Mouse (Mus musculus) MEL (cell line): ENCODE data around the gene Mrpl38. TPM values are rescaled to one million over a fixed set of nuclear protein-coding genes. Genes with fewer than 3 reads are reported as not detected.

ENCODE experiments used
- MXI1 ChIP-seq: IDR thresholded peaks from 2 replicates; pipeline ENCODE4 v1.6.1; 2011; ENCODE audit warnings: mild to moderate bottlenecking, low read depth, low read length, improper control_type of control experiment
- SIN3A ChIP-seq: IDR thresholded peaks from 2 replicates; pipeline ENCODE4 v1.6.1; 2012; ENCODE audit warnings: low read length, improper control_type of control experiment, inconsistent platforms
- polyA plus RNA-seq, 2 experiments: library from polyadenylated mRNA; stranded (reverse) in 1 of 2; unstranded in 1 of 2; fragments of >175 nt in 1 of 2; fragments of >200 nt in 1 of 2; gene quantifications; 2 replicates each; pipeline versions ENCODE4 v1.2.1 to v1.2.4; 2012; ENCODE audit warnings: low replicate concordance in 2 of 2, low read depth in 1 of 2; ENCODE audit not compliant: insufficient read length in 2 of 2, insufficient read depth in 1 of 2, missing spikeins in 1 of 2
- total RNA-seq: library from RNA; depleted of rRNA; stranded (reverse); fragments of 300-350 nt; gene quantifications from 2 replicates; pipeline ENCODE4 v1.2.3, GENCODE M21; 2012; rRNA removed

The Mrpl38 gene
- total and polyA plus RNA-seq, 3 experiments, result 105 to 157 TPM; not detected in 1

DNA sequence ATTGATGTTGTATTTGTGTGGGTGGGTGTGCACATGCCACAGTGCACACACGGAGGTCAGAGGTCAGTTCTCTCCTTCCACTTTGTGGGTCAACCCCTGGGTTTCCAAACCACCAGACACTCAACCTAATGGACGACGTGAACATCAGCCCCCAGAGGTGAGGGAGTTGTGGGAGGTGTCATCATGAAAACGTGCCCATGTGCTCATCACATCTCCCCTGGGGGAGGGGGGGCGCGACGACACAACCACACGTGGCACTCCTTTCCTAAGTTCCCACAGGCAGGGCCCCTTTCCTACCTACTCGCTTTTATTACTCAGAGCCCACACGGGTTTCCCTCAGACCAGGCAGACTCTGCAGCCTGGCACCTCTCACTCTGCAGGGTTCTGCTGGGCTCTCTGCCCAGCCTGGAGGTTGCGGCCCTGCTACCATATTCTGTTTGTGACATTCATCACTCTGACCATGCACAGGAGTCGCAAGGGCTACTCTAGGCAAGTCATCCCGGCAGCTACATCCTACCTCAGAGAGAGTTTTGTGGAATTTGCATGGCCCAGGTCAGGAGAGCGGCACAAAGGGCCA lies 55.5 kb downstream of the Mrpl38 start (continued):
- TF ChIP-seq SIN3A, result no peak
- TF ChIP-seq MXI1, result no peak
- TF ChIP-seq, all 39 proteins: peak for 0

Other genes starting within 250 kb of the Mrpl38 start
- 24.9 and 41.0 TPM in 2 replicates for gene Smim5, start 238.9 kb downstream of the Mrpl38 start, total RNA-seq
- 10 to 100 TPM in 1 of 2 experiments, not detected in 1; 24.8 TPM for gene Smim5, start 238.9 kb downstream of the Mrpl38 start, polyA plus RNA-seq
- gene Smim6, start 226.9 kb downstream of the Mrpl38 start, total RNA-seq, result 1.2 and 1.3 TPM in 2 replicates
- gene Smim6, start 226.9 kb downstream of the Mrpl38 start, polyA plus RNA-seq, result 1 to 10 TPM in 1 of 2 experiments, not detected in 1; 3.8 TPM
- 51.6 and 69.2 TPM in 2 replicates for gene Sap30bp, start 205.6 kb downstream of the Mrpl38 start, total RNA-seq
- gene Sap30bp, start 205.6 kb downstream of the Mrpl38 start, polyA plus RNA-seq, result 10 to 100 TPM in 1 of 2 experiments, not detected in 1; 49.1 TPM
- gene Recql5, start 205.4 kb downstream of the Mrpl38 start, total RNA-seq, result 16.7 and 20.3 TPM in 2 replicates
- 10 to 100 TPM in 1 of 2 experiments, not detected in 1; 21.5 TPM for gene Recql5, start 205.4 kb downstream of the Mrpl38 start, polyA plus RNA-seq
- 0.39 and 0.69 TPM in 2 replicates for gene Itgb4, start 164.2 kb downstream of the Mrpl38 start, total RNA-seq
- gene Itgb4, start 164.2 kb downstream of the Mrpl38 start, polyA plus RNA-seq, result under 1 TPM in 1 of 2 experiments, not detected in 1; 0.85 TPM
- gene Galk1, start 126.1 kb downstream of the Mrpl38 start, total RNA-seq, result 253 and 322 TPM in 2 replicates
- gene Galk1, start 126.1 kb downstream of the Mrpl38 start, polyA plus RNA-seq, result 100 to 1,000 TPM in 1 of 2 experiments, not detected in 1; 326 TPM
- gene H3f3b, start 110.9 kb downstream of the Mrpl38 start, total RNA-seq, result 451 and 498 TPM in 2 replicates
- gene H3f3b, start 110.9 kb downstream of the Mrpl38 start, polyA plus RNA-seq, result 100 to 1,000 TPM in 1 of 2 experiments, 10 to 100 TPM in 1; 96.6 to 767 TPM
- gene Unk, start 108.5 kb downstream of the Mrpl38 start, total RNA-seq, result 21.7 and 24.0 TPM in 2 replicates
- gene Unk, start 108.5 kb downstream of the Mrpl38 start, polyA plus RNA-seq, result 10 to 100 TPM in 1 of 2 experiments, not detected in 1; 42.3 TPM
- gene Unc13d, start 60.9 kb downstream of the Mrpl38 start, total RNA-seq, result 146 and 176 TPM in 2 replicates
- gene Unc13d, start 60.9 kb downstream of the Mrpl38 start, polyA plus RNA-seq, result 100 to 1,000 TPM in 1 of 2 experiments, not detected in 1; 115 TPM
- 16.5 and 19.4 TPM in 2 replicates for gene Wbp2, start 51.9 kb downstream of the Mrpl38 start, total RNA-seq
- gene Wbp2, start 51.9 kb downstream of the Mrpl38 start, polyA plus RNA-seq, result 10 to 100 TPM in 1 of 2 experiments, not detected in 1; 75.8 TPM
- gene Trim47, start 11.7 kb downstream of the Mrpl38 start, total RNA-seq, result 3.6 and 6.7 TPM in 2 replicates
- gene Trim47, start 11.7 kb downstream of the Mrpl38 start, polyA plus RNA-seq, result 1 to 10 TPM in 1 of 2 experiments, not detected in 1; 5.6 TPM
- 8.2 and 8.8 TPM in 2 replicates for gene Trim65, start 7.7 kb downstream of the Mrpl38 start, total RNA-seq
- 10 to 100 TPM in 1 of 2 experiments, not detected in 1; 10.7 TPM for gene Trim65, start 7.7 kb downstream of the Mrpl38 start, polyA plus RNA-seq
- gene Fbf1, start 29.3 kb upstream of the Mrpl38 start, total RNA-seq, result 29.0 and 32.5 TPM in 2 replicates
- 10 to 100 TPM in 1 of 2 experiments, not detected in 1; 29.2 TPM for gene Fbf1, start 29.3 kb upstream of the Mrpl38 start, polyA plus RNA-seq
- 57.9 and 60.8 TPM in 2 replicates for gene Ten1, start 60.0 kb upstream of the Mrpl38 start, total RNA-seq
- 10 to 100 TPM in 1 of 2 experiments, not detected in 1; 66.9 TPM for gene Ten1, start 60.0 kb upstream of the Mrpl38 start, polyA plus RNA-seq
- gene Acox1, start 60.2 kb upstream of the Mrpl38 start, total RNA-seq, result 16.4 and 16.8 TPM in 2 replicates
- gene Acox1, start 60.2 kb upstream of the Mrpl38 start, polyA plus RNA-seq, result 10 to 100 TPM in 1 of 2 experiments, not detected in 1; 16.1 TPM
- 0.26 and 0.39 TPM in 2 replicates for gene Evpl, start 99.2 kb upstream of the Mrpl38 start, total RNA-seq
- gene Evpl, start 99.2 kb upstream of the Mrpl38 start, polyA plus RNA-seq, result under 1 TPM in 1 of 2 experiments, not detected in 1; 0.78 TPM
- 163 and 180 TPM in 2 replicates for gene Srp68, start 135.3 kb upstream of the Mrpl38 start, total RNA-seq
- 100 to 1,000 TPM; 146 to 228 TPM for gene Srp68, start 135.3 kb upstream of the Mrpl38 start, polyA plus RNA-seq
- 0.20 and 0.35 TPM in 2 replicates for gene Galr2, start 142.1 kb upstream of the Mrpl38 start, total RNA-seq
- gene Galr2, start 142.1 kb upstream of the Mrpl38 start, polyA plus RNA-seq, result 1 to 10 TPM in 1 of 2 experiments, not detected in 1; 1.2 TPM
- gene Exoc7, start 168.4 kb upstream of the Mrpl38 start, total RNA-seq, result 41.0 and 49.0 TPM in 2 replicates
- 100 to 1,000 TPM in 1 of 2 experiments, 10 to 100 TPM in 1; 45.4 to 526 TPM for gene Exoc7, start 168.4 kb upstream of the Mrpl38 start, polyA plus RNA-seq
- gene Foxj1, start 196.5 kb upstream of the Mrpl38 start, total RNA-seq, result 0.08 TPM in 1 of 2 replicates, not detected in the other
- gene Foxj1, start 196.5 kb upstream of the Mrpl38 start, polyA plus RNA-seq, result under 1 TPM in 1 of 2 experiments, not detected in 1; 0.07 TPM